Mouse (Mus musculus): ENCODE data around the gene Hjurp.

The Hjurp gene

DNA sequence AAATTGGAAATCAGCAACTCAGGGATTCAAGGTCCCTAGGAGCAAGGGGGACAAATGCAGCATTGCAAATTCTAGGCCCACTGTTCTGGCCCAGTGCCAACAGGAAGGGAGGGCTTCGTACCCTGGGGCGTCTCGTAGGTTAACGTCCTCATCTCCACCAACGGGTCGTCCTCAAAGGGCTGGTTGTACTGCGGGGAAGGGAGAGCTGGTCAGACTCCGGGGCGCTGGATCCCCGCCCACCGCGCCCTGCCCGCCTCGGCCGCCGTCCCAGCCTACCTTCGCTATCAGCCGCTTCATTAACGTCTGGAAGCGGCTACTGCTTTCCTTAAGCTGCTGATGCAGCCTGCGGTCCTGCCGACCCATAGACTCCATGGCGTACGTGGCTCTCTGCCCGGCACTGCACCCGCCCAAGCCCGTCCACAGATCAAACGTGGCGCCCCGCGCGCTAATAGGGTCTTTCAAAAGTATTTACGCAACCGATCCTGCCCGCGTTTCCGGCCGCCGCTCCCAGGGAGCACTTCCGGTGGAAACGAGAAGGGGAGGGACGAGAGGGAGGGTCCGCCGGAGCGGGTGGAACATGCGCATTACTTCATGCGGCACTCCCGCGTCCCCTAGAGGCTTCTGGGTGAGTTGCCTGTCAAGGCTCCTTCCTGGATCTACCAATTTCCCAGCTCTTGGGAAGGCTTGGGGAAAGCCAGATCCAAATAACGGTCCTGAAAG lies at the start of gene Hjurp, which contains the start of gene Trpm8:
Hjurp (minus strand) TSS at position 536 of the 720 bp plus-strand sequence.
Trpm8 (plus strand) TSS at position 564 of the 720 bp plus-strand sequence.
- DNase-seq (ENCODE audit: low spot score in 2 of 2) = peak; percentile 99 to 100

DNA sequence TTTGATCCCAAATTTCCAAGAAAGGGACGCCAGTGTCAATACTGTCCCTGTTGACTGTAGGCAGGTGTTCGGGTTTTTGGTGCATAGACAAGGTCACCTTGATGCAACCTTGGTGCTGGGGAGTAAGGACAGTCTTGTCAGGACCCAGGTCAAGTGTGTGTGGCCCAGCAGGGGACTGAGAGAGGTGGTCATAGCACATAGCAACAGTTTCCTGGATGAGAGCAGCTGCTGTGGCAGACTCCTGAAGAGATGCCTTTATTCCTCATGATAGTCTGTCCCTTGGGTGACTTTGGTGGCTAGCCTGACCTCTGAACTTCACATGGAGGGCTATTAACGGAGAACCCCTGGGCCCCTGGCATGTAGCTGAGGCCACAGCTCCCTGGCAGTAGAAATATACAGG lies 45.7 kb upstream of the Hjurp start:
- no peak for DNase-seq (ENCODE audit: low spot score in 2 of 2)

DNA sequence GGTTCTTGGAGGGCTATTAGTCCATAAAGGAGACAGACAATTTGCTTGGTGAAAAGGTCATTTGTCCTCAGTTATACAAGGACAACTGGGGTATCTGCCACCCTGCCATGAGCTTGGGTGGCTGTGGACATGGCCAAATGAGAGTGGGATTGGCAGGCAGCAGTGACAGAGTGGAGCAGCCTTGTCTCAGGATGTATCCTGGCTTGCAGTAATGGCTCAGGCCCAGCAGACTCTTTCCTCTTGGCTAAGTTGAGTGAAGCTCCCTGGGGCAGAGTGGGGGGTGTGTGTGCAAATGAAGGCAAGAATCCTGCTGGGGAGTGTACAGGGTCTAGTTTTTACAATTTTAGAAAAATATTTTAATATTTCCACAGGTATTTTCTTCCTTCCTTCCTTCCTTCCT lies 44.7 kb upstream of the Hjurp start:
- DNase-seq (ENCODE audit: low spot score in 2 of 2) = no peak

DNA sequence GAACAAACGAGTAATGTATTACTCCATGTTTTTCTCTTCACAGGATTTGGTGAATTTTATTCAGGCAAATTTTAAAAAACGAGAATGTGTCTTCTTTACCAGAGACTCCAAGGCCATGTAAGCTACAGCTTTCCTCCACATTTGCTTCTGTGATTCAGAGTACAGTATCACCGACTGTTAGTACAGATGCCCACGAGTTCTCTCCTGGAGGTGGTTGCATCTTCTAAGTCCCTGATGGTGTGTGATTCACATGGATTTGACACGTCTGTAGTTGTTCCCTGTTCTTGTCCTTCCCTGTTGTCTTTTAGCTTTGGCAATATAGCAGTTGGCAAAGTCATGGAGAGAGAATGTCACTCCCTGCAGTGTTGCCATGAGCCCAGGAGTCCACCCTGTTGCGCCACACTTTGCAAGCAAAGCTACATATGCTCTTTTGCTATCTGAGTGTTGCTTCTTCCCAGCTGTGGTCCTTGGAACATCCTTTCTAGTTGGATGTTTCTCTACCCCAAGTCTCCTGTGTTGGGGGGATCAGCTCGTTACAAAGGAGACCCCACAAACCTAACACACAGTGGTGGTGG lies 43.5 kb upstream of the Hjurp start:
- no peak for DNase-seq (ENCODE audit: low spot score in 2 of 2)

DNA sequence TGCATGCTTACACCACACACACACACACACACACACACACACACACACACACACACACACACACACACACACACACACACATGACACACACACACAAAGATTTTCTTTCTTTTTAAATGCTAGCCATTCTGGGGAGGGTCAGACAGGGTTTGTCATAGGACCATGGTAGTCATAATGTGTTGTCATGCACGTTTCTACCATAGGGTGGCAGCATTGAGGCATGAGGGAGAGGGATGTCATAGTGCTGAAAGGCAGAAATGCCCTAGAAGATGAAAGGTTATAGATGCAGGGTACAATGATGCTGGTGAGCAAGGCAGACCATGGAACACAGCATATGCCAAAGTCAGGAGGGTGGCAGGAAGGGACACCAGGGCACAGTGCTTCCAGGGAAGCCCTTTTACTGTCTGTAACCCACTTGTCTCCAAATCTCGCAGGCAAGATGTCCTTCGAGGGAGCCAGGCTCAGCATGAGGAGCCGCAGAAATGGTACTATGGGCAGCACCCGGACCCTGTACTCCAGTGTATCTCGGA lies 41.2 kb upstream of the Hjurp start:
- peak in 1 of 2 experiments; percentile 68 for DNase-seq (ENCODE audit: low spot score in 2 of 2)

DNA sequence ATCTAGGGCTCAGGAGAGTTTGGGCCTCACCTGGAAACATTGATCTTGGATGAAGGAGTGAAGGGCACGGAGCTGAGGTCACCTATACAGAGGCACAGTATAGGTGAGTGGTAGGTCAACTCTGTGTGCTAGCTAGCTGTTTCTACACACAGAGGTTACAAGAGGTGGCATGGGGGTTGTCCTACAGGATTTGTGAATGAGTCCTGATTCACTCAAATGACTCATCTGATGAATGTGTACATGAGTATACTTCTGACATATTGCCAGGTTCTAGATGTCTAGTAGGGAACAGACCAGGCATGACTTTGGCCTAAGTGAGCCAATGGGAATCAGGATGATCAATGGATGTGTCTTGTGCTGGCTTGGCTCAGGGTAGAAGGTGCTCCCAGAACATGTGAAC lies 39.8 kb upstream of the Hjurp start:
- no peak for DNase-seq (ENCODE audit: low spot score in 2 of 2)

DNA sequence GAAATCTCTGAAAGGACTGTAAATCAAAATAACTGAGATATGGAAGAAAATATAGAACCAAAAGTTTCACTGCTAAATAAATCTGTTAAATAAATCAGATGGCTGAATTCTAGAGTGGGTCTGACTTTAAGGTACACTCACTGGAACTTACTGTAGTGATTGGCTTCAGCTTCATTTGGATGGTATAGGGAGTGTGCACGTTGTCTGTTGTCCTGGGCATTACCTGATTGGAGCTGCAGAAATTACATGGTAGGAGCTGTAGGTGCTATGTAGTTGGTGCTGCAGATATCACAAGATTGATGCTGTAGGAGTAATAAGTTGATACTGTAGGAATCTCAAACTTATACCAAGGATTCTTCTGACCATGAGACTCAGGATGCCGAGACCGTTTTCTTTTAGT lies 32.9 kb upstream of the Hjurp start:
- DNase-seq (ENCODE audit: low spot score in 2 of 2) = no peak

DNA sequence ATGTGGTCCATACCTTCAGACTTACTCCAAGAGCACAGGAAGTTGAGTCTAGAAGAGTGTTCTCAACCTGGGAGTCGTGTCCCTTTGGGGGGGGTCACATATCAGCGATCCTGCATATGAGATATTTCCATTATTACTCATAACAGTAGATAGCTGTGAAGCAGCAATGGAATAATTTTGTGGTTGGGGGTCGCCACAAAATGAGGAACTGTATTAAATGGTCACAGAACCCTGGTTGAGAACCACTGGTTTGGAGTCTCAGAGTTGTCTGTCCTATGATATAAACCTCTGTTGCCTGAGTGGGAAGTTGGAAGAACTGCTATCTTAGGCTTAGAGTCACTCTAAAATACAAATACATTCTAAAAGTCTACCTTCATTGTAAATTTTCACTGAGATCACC lies 32.5 kb upstream of the Hjurp start:
- DNase-seq (ENCODE audit: low spot score in 2 of 2) = no peak

DNA sequence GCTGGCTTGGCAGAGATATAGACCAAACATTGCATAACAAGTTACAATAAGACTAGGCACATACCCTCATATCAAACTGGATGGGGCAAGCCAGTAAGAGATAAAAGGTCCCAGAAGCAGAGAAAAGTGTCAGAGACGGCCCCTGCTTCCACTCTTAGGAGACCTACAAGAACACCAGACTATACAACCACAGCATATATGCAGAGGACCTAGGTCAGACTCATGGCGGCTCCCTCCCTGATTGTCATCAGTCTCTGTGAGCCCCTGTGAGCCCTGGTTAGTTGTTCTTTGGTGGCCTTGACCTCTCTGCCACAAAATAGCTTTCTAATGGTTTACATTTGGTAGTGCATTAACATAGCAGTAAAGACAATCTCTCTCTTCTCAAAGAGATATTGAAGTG lies 31.6 kb upstream of the Hjurp start:
- no peak for DNase-seq (ENCODE audit: low spot score in 2 of 2)

DNA sequence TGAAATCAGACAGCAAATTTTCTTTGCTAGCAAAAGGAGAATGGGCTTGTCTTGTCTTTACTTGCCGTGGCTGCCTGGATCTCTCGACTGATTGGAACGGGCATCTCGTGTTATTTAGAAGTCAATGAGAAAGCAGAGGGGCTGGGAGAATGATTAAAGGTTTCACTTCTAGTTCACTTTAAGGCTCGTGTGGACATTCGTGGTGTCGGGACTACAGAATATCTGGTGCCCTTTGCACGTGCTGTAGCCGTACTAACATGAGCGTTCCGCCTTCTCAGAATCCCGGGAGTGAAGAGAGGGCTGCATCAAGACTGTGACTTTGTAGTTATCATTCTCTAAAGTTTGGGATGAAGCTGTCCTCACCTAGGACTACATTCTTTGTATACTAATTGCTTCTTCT lies 29.7 kb upstream of the Hjurp start:
- no peak for DNase-seq (ENCODE audit: low spot score in 2 of 2)

DNA sequence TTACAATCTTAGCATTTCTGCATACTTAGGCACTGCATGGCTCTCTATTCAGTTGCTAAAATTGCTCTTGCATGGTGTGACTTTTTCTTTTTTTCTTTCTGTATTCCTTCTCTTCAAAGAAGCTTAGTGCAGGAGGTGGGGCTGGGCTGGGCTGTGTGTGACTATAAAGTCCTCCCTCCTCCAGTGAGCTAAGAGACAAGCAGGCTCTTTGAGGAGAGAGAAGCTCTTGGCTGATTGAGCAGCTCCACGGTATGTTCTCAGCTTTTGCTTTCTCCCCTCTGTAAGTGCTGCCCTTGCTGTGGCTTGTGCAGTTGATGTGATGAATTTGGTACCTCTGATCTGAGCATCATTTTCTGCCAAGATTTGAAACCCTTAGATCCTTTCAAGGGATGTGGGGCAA lies 29.1 kb upstream of the Hjurp start:
- no peak for DNase-seq (ENCODE audit: low spot score in 2 of 2)

DNA sequence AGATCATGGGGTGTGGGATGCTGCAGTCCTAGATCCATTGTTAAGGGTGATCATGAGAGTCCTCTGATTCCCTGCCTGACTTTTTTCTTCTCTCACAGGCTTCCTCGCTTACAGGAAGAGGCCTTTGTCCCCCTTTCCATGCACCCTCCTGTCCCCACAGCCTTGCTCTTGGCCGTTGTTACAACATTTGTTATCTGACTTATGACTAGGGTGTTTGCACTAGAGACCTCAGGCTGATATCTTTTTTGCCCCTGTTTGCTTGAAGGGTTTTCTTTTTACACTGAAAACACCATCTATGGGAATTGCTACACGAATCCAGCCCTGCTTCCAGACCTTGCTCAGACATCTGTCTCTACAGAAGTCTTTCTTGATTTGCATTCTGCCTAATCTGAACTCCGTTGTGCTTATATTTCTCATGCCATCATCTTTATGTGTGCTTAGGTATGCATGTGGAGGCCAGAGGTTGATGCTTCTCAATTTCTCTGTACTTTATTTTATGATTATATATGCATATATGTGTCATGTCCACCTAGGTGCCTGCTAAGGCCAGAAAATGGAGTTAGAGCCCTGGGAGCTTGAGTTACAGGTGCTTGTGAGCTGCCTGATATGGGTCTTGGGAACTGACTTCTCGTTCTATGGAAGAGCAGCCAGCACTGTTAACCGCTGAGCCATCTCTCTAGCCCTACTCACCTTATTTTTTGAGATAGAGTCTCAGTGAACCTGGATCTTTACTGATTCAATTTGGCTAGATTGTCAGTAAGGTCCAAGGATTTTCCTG lies 27.8 kb upstream of the Hjurp start:
- DNase-seq (ENCODE audit: low spot score in 2 of 2) = no peak

DNA sequence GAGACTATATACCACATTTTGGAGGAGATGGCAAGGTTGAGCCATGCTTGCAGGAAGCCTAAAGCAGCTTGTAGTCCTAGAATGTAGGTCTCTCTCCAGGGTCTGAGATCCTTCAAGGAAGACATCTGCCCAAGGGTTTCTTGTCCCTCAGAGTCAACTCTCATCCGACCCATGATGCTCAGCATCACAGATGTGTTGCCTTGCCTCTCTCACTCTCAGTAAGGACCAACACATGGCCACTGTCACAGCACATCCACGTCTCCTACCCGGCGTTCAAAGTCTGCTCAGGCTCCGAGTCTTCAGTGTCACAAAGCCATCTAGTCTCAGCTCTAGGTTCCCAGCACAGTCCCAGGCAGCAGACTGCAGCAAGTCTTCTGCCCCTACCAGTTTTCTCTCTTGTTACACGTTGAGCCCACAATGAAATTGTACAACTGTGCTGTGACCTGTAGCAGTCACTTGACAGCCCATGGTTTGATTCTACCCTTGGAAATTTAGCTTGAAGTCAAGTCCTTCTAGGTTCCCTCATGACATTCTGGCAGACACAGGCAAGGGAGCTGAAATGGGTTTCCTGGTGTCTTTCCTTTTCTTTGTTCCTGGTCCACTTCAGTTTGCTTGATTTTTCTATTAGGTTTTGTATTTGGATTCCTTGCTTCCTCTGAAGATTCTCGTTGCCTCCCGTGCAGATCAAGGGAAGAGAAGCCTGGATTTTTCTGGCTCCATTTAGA lies 27.0 kb upstream of the Hjurp start:
- no peak for DNase-seq (ENCODE audit: low spot score in 2 of 2)

DNA sequence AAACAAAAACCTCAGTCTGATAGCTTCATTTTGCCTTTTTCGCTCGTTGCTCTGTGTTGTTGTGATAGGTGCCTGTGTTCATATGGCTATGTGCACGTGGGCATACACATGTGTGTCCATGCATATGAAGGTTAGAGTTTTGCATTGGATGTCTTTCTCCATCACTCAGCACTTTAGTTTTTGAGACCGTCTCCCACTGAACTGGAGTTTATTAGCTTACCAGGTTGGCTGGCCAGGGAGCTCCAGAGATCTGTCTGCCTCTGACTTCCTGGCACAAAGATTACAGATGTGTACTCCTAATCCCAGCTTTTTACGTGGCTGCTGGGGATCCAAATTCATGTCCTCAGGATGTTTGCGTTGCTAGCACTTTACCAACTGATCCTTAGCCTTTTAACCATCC lies 26.3 kb upstream of the Hjurp start:
- no peak for DNase-seq (ENCODE audit: low spot score in 2 of 2)

DNA sequence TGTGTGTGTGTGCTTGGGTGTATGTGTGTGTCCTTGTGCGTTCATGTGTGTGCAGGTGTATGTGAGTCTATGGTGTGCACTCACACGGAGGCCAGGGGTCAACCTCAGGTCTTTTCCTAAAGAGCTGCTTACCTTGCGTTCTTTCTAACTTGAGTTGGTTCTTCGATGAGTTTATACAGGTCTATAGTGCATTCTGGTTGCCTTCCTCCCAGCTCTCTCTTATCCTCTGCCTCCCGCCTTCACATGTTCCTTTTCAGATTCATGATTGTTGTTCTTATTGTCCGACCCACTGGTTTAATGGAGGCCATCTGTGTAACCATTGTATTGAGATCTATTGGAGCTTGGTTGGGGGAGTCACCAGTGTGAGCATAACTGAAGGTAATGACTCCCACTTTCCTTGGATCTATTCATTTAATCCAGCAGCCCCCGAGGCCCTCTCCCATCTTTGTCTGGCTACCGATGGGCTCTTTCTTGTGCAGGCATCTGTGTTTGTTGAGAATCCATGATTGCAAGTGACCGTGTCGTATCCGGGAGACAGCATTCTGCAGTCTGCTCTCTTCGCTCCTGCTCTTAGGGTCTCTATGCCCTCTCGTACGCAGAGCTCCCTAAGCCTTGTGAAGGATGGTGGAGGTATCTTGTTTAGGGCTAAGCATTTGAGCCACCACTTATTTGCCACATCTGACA lies 24.8 kb upstream of the Hjurp start:
- DNase-seq (ENCODE audit: low spot score in 2 of 2) = no peak

DNA sequence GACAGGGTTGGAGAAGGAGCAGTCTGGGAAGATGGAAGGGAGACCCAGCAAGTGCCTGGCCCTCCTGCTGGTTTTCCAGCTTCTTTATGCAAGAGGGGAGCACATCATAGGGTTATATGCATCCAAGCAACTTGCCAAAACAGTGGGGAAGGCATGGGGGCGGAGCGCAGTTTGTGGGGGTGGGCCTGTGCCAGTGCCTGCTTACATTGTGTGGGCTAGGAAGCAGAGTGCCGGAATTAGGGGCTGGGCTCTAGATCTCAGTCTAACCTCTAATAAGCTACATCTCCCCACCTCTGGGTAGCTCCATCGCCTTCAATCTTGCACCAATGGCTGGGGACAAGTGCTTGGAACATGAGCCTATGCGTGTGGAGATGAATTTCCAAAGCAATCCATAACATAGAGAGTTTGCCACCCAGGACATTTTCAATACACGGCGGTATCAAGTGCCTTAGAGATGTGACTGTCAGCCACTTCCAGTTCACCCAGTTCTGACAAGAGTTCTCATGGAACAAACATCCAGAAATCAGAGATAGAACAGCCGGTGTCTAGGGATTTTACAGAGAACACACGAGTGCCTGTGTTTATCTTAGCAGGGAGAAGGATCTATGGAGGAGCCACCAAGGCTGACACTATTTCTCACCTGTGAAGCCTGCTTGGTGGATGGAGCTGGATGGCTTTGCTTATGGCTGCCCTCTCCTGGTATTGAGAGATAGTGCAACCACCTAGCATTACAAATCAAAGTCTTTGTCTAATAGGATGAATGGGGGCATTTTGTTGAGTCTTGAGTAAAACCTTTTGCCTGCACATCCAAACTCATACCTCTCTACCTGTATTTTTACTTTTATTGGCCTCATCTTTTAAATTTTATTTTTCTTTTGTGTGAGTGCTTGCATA lies 23.9 kb upstream of the Hjurp start:
- DNase-seq (ENCODE audit: low spot score in 2 of 2) = no peak

DNA sequence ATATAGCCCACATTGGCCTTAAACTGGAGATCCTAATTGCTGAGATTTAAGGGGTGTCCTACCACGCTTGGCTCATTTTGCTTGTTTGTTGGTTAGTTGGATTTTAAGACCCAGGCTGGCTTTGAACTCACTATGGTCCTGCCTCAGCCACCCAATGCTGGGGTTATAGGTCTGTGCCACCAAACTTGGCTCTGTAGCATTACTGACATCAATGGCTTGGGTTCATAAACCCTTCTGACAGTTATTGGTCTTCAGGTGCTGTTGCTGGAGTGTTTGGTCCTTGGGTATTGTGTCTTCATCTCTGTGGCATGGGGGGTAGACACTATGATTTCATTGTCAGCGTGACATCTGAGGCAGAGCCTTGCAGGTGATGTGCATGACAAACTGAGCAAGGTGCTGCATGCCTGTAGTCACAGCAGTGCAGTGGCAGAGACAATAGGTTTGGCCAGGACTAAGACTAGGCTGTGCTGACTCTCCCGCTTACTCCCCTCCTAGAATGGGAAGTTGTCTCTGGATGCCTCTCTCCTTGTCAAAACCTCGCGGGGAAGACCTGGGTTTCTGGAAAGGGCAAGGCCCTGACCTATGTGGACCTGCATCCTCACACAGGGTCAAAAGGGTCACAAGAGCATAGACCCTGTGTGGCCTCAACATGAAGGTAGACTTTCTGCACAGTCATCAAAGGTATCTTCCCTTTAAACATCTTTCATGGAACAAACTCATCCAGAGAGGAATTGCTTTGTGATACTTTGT lies 23.0 kb upstream of the Hjurp start:
- DNase-seq (ENCODE audit: low spot score in 2 of 2) = no peak

DNA sequence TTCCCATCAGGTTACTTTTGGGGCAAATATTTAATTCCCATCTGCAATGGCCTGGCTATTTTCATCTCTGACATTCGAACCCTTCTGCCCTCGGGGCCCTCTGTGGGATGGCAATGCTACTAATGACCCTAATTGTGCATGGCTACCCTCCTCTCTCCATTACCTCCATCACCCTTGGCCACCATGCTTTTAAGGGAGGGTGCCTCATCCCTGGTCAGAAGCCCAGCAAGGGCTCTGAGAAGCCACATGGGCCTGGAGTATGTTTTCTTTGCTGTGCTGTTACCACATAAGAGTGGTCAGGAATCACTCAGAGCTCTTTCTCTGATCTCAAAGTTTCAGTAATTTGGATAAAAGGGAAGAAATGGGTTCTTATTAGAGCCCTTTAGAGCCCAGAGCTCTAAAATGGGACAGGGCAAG lies 22.1 kb upstream of the Hjurp start:
- DNase-seq (ENCODE audit: low spot score in 2 of 2) = no peak

DNA sequence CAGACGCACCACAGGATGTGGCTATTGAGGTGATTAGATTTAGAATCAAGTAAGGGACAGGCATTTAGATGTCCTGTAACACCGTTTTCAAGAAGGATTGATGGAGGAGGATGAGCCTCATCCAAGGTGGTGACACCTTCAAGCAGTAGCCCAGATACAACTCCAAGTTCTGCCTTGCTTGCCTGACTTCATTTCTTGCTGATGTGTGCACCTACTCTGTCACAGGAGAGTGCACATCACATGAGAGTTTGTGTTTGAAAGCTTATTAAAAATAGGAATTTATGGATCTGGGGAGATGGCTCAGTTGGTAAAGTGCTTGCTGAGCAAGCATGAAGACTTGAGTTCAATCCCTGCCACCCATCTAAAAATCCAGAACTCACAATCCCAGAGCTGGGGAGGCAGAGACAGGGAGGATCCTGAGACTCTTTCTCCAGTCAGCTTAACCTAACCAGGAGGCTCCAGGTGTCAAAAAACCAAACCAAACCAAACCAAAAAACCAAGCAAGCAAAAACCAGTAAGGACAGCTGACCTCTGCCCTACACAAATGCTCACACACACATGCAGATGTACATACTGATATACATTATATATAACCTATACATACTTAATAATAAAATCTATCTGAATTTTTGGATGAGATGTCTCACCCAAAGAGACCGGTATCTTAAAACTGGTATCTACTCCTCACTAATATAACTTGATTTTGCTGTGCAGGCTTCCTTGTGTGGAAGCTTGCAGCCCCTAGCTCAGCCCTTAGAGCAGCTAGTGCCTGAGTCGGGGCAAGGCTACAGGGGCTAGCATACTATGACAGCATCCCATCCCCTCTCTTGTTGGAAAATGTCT lies 21.5 kb upstream of the Hjurp start:
- DNase-seq (ENCODE audit: low spot score in 2 of 2) = no peak

Data from left cerebral cortex, adult 9 months (tissue).